Mouse (Mus musculus) gastrocnemius, adult 2 months (tissue): ENCODE results near the gene Rfx8. TPM values are rescaled to one million over a fixed set of nuclear protein-coding genes. Genes with fewer than 3 reads are reported as not detected.

Source experiments
- DNase-seq: peaks from one replicate; pipeline ENCODE4 v3.0.0; 2022
- H3K27ac ChIP-seq: fragments of 200-600 bp; 2 replicates; pipeline ENCODE4 v1.8.1; 2022; ENCODE audit warnings: mild to moderate bottlenecking
- H3K4me3 ChIP-seq: fragments of 200-600 bp; 2 replicates; pipeline ENCODE4 v1.8.1; 2022; ENCODE audit warnings: mild to moderate bottlenecking, moderate library complexity
- CTCF ChIP-seq: fragments of 200-600 bp; IDR thresholded peaks from 2 replicates; pipeline ENCODE4 v1.8.1; 2022; ENCODE audit warnings: antibody characterized with exemption, mild to moderate bottlenecking, moderate library complexity
- intact Hi-C: fragments of 180-260 bp; cut with DNase I; formaldehyde crosslinking; loops from one replicate; pipeline ENCODE4 v1.15.1; 2025
- total RNA-seq, 2 experiments: library from RNA; stranded (reverse); gene quantifications; 2 replicates each; pipeline ENCODE4 v1.2.3; 2021

Rfx8 gene
- total RNA-seq, 2 experiments from 2014 or later = not detected

GRCm38 (mm10) chr1:39615526-39615925, 105.3 kb downstream of the Rfx8 start:
- intact Hi-C loops = loop anchor here (2.0 kb wide), 1 partner anchor 35 kb away; the partner anchor contains the start of gene Creg2
- Histone ChIP-seq H3K27ac (no peak overlapping the region), H3K4me3 (no peak overlapping the region)
- no peak for DNase-seq
- no peak for TF ChIP-seq CTCF

Other genes starting within 250 kb of the Rfx8 start
- 1 to 10 TPM; 8.3 to 9.7 TPM for gene Tbc1d8, start 242.2 kb downstream of the Rfx8 start, total RNA-seq
- gene Cnot11, start 186.0 kb downstream of the Rfx8 start, total RNA-seq = 10 to 100 TPM; 18.3 to 18.8 TPM
- gene Rnf149, start 143.6 kb downstream of the Rfx8 start, total RNA-seq = 1 to 10 TPM; 6.9 to 8.3 TPM
- under 1 TPM in 1 of 2 experiments, not detected in 1; 0.08 TPM for gene Creg2, start 69.5 kb downstream of the Rfx8 start, total RNA-seq
- gene Gm3646, start 84.3 kb upstream of the Rfx8 start, total RNA-seq = 1 to 10 TPM in 1 of 2 experiments, not detected in 1; 1.6 TPM
- gene Map4k4, start 179.9 kb upstream of the Rfx8 start, total RNA-seq = 10 to 100 TPM; 23.2 to 28.3 TPM